ENCODE assay signal across 8 mouse cellular contexts in the genomic region with DNA sequence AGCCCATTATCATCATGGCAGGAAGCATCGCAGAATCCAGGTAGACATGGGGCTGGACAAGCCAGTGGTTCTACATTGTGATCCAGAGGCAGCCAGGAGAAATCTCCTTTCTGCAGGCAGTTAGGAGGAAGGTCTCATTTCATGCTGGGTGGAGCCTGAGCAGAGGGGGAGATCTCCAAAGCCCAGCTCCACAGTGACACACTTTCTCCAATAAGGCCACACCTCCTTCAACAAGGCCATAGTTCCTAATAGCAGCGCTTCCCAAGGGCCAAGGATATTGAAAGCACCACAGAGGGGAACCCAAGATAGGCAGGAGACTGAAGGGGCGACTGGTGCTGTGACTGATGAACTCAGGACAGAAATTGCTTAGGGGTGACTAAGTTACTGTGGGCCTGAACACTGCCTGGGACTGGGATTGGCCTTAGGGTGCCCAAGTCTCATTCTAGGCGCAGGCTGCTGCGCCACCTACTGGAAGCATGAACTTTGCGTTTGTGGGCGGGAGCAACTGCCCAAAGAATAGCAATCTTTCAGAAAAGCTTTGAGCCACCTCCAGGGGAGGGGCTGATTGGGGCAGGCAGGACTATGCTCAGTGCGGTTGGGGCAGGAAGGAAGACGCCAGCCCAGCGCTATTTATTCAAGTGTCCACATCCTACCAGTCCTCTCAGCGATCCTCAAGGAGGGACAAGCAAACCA. TPM values are rescaled to one million over a fixed set of nuclear protein-coding genes. Genes with fewer than 3 reads are reported as not detected.
DNase-seq lines count a peak whose midpoint lies in the region; ATAC-seq and TF ChIP-seq lines count a peak whose summit lies in the region.
"Not testable (repeated sequence)": the region's sequence is repeated elsewhere in the genome, so short reads cannot be mapped to it uniquely, and the experiment has no call there.

No protein-coding gene starts in this region.

- not testable (repeated sequence) for H3K27me3 ChIP-seq in liver, embryonic 15.5 days

- not testable (repeated sequence) for H3K27ac ChIP-seq in liver, embryonic 15.5 days (replicated peaks)

- H3K4me2 ChIP-seq in liver, embryonic 15.5 days, result not testable (repeated sequence)

- H3K4me3 ChIP-seq in liver, embryonic 15.5 days (replicated peaks), result not testable (repeated sequence)

- TF ChIP-seq CTCF in brain, embryonic 14.5 days (IDR thresholded peaks at IDR 0.05; ENCODE audit: borderline replicate concordance, extremely low read depth, insufficient read depth, insufficient read length), result peak; percentile 53; the same call in 1 of the 2 replicates

- H3K4me1 ChIP-seq in liver, embryonic 15.5 days (replicated peaks), result not testable (repeated sequence)

- WGBS in liver, embryonic 15.5 days (ENCODE audit: insufficient replicate concordance), result 1% methylated on average over 9 of the region's 11 CpGs

- not testable (repeated sequence) for H3K9me3 ChIP-seq in liver, embryonic 15.5 days (replicated peaks)

- peak; percentile 86 to 89 for ATAC-seq in hematopoietic stem cell, adult 5-6 weeks (replicated peaks in 1 of 2; ENCODE audit: insufficient read depth in 1 of 2, low FRiP score in 2 of 2, low TSS enrichment in 1 of 2, low read depth in 1 of 2, poor library complexity in 2 of 2, severe bottlenecking in 2 of 2)
- ATAC-seq in liver, embryonic 15.5 days (ENCODE audit: insufficient read depth), result peak; percentile 40; the same call in 1 of the 2 replicates

- not testable (repeated sequence) for TF ChIP-seq POLR2A in brain, embryonic 14.5 days (IDR thresholded peaks at IDR 0.05; ENCODE audit: borderline replicate concordance, extremely low read depth, insufficient read depth, insufficient read length, poor library complexity, severe bottlenecking)

- not testable (repeated sequence) for H3K36me3 ChIP-seq in liver, embryonic 15.5 days (replicated peaks)

- peak; percentile 82 for DNase-seq in 416B (ENCODE audit: low read depth)
- peak; percentile 58 for DNase-seq in brain, embryonic 14.5 days (ENCODE audit: low read depth)
- peak; percentile 19 to 24 for DNase-seq in frontal cortex, postnatal 36 days (ENCODE audit: low spot score in 2 of 2)
- DNase-seq in kidney, postnatal 4 days, result peak; percentile 77 to 78
- DNase-seq in natural killer cell, adult 2 months (ENCODE audit: low spot score in 2 of 2), result peak; percentile 46 to 50
- DNase-seq in spleen, postnatal 4 days (ENCODE audit: low spot score in 2 of 2), result peak; percentile 40 to 69

- not testable (repeated sequence) for H3K9ac ChIP-seq in liver, embryonic 15.5 days

RNA-seq across cellular contexts. Expression of a gene that starts 42.0 kb away (rescaled TPM):
- 1.4 and 1.8 TPM in 2 replicates for polyA plus RNA-seq in brain, embryonic 14.5 days (2012; rRNA removed)
- not detected in 2 replicates for total RNA-seq in hematopoietic stem cell, adult 5-6 weeks (2017)
- polyA plus RNA-seq in liver, embryonic 15.5 days (2015; fragmentation: Nextera tagmentation; extraction: Ambion mirVana), result 9.8 TPM in 2 replicates

Comparison
In these comparisons a context has a peak if more than half of its experiments do, and no peak if none do; other contexts are left out.
1. DNase-seq: peak in every context shown above with its lines; median percentile 82 in 416B; 78 in kidney, postnatal 4 days; 58 in brain, embryonic 14.5 days; 54 in spleen, postnatal 4 days; 48 in natural killer cell, adult 2 months; 22 in frontal cortex, postnatal 36 days.